8 mouse cellular contexts compared by ENCODE assay signal in genomic region chr1:39649691-39650434, GRCm38 (mm10). TPM values are rescaled to one million over a fixed set of nuclear protein-coding genes. Genes with fewer than 3 reads are reported as not detected.
DNase-seq lines count a peak whose midpoint lies in the region; ATAC-seq and TF ChIP-seq lines count a peak whose summit lies in the region.

No protein-coding gene starts in this region.

- intact Hi-C loops in heart, adult 2 months (cut with DNase I), result no loop called here

- H3K4me3 ChIP-seq in heart, adult 2 months, result peak overlapping the region; percentile 41
- H3K4me3 ChIP-seq in embryonic facial prominence, embryonic 15.5 days (replicated peaks), result peak overlapping the region; percentile 49

- peaks cover 14% of the 10 kb centered on the region for H3K27me3 ChIP-seq in heart, adult 2 months (ENCODE audit: control insufficient read depth, insufficient read depth, low read length)
- peaks cover 22% of the 10 kb centered on the region for H3K27me3 ChIP-seq in embryonic facial prominence, embryonic 15.5 days

- no peak for TF ChIP-seq EP300 in heart, adult 2 months (IDR thresholded peaks at IDR 0.05; ENCODE audit: insufficient read depth, low read depth, low read length)

- H3K27ac ChIP-seq in heart, adult 2 months, result no peak overlapping the region
- H3K27ac ChIP-seq in embryonic facial prominence, embryonic 15.5 days (replicated peaks), result no peak overlapping the region

- H3K9ac ChIP-seq in heart, adult 2 months (ENCODE audit: low read depth, low read length), result no peak overlapping the region; the same call in 1 of the 2 replicates
- no peak overlapping the region for H3K9ac ChIP-seq in embryonic facial prominence, embryonic 15.5 days

- WGBS in heart, adult 2 months, result 25% methylated on average over 17 of the region's 17 CpGs
- WGBS in embryonic facial prominence, embryonic 15.5 days, result 18% methylated on average over 17 of the region's 17 CpGs

- TF ChIP-seq POLR2A in heart, adult 2 months (IDR thresholded peaks at IDR 0.05; ENCODE audit: insufficient read depth, low read depth, low read length), result no peak

- ATAC-seq in embryonic facial prominence, embryonic 15.5 days (ENCODE audit: insufficient number of reproducible peaks, low FRiP score, low TSS enrichment, low read depth), result no peak

- peaks cover 6% of the 10 kb centered on the region for H3K4me1 ChIP-seq in heart, adult 2 months (ENCODE audit: control insufficient read depth, insufficient read depth, low read length)
- peaks cover 13% of the 10 kb centered on the region for H3K4me1 ChIP-seq in embryonic facial prominence, embryonic 15.5 days

- no peaks in the 10 kb centered on the region for H3K9me3 ChIP-seq in embryonic facial prominence, embryonic 15.5 days (replicated peaks)

- H3K79me2 ChIP-seq in heart, adult 2 months (replicated peaks; ENCODE audit: control insufficient read depth, insufficient read depth, low read length), result no peaks in the 10 kb centered on the region

- DNase-seq in heart, adult 2 months, result no peak
- no peak for DNase-seq in heart, postnatal 4 days
- DNase-seq in ES-CJ7 (ENCODE audit: low read depth, low spot score), result peak; percentile 55
- DNase-seq in layer of hippocampus, adult 18-20 months (ENCODE audit: low spot score in 2 of 2), result peak; percentile 67 to 76
- DNase-seq in lung, postnatal 36 days, result peak; percentile 2
- peak; percentile 87 for DNase-seq in telencephalon, adult 2 months (ENCODE audit: low read depth, low spot score)
- DNase-seq in gastrocnemius, postnatal 25 days, result no peak

- peak overlapping the region; percentile 98 for H3K4me2 ChIP-seq in embryonic facial prominence, embryonic 15.5 days (replicated peaks)

- TF ChIP-seq CTCF in heart, adult 2 months (IDR thresholded peaks at IDR 0.05), result no peak

- H3K36me3 ChIP-seq in heart, adult 2 months (ENCODE audit: control insufficient read depth, insufficient read depth, low read length), result no peaks in the 10 kb centered on the region
- H3K36me3 ChIP-seq in embryonic facial prominence, embryonic 15.5 days, result no peaks in the 10 kb centered on the region

RNA-seq across cellular contexts. Expression of gene Creg2, which starts 1.4 kb away (rescaled TPM):
- under 1 TPM in 1 of 2 experiments, not detected in 1; 0.05 TPM for total RNA-seq in heart, adult 2 months (2021)
- 0.06 TPM in 1 of 2 replicates, not detected in the other for polyA plus RNA-seq in heart, adult 2 months (2012; rRNA removed)
- not detected for total RNA-seq in heart, postnatal 4 days (2021)
- polyA plus RNA-seq in embryonic facial prominence, embryonic 15.5 days (2015; fragmentation: Nextera tagmentation; extraction: Ambion mirVana), result 0.46 and 0.47 TPM in 2 replicates
- 100 to 1,000 TPM; 104 to 105 TPM for total RNA-seq in layer of hippocampus, adult 18-20 months (2021)
- total RNA-seq in gastrocnemius, postnatal 25 days (2021), result under 1 TPM in 1 of 2 experiments, not detected in 1; 0.05 TPM

Comparison
In these comparisons a context has a peak if more than half of its experiments do, and no peak if none do; other contexts are left out.
1. DNase-seq: peak in ES-CJ7 (single experiment), layer of hippocampus, adult 18-20 months (2 of 2), lung, postnatal 36 days (single experiment) and telencephalon, adult 2 months (single experiment); none in heart, adult 2 months (0 of 2), heart, postnatal 4 days (single experiment) and gastrocnemius, postnatal 25 days (single experiment).
2. RNA of gene Creg2, which starts 1.4 kb away (total RNA-seq): 104 to 105 TPM in layer of hippocampus, adult 18-20 months; 0.05 TPM in gastrocnemius, postnatal 25 days, 0.05 TPM in heart, adult 2 months and not detected in heart, postnatal 4 days; every median in the first group is over 100 times any median in the second.